Mouse (Mus musculus): ENCODE measurements around the gene Fstl1. TPM values are rescaled to one million over a fixed set of nuclear protein-coding genes. Genes with fewer than 3 reads are reported as not detected.

The Fstl1 gene
- polyA plus RNA-seq, 1 experiment from 2014 or later, result 81.8 TPM

DNA sequence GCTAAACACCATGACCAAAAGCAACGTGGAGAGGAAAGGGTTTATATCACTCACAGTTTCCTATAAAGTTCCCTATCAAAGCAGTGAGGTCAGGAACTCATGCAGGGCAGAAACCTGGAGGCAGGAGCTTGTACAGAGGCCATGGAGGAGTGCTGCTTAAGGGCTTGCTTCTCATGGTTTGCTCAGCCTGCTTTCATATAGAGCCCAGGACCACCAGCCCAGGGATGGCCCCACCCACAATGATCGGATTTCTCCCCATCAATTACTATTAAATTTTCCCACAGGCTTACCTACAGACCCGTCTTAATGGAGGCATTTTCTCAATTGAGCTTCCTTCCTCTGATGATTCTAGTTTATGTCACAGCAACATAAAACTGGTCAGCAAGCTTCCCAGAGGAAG is 60.9 kb downstream of the Fstl1 start:
- ATAC-seq, result no peak
- 75% methylated on average over 3 of the region's 3 CpGs for WGBS

DNA sequence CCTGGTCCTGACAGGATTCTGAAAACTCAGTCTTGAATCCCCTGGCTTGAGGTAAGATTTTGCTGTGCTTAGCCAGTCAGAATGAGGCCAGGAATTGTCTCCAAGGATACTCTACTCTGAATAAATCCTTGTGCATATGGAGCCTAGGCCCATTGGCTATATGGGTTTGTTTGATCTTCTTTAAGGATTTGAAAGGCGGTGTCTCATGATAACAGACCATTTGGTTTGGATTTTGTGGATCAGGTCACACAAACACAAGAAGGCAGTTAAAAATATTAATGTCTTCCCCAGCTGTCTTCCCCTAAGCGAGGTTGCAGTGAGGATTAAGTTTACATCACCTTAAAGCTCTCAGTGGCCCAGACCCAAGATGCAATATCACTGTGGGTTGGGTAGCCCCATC is 65.8 kb downstream of the Fstl1 start:
- Histone ChIP-seq H3K9ac (no peak overlapping the region), H3K27ac (no peak overlapping the region), H3K4me1 (no peaks in the 10 kb centered on the region), H3K9me3 (replicated peaks) (no peaks in the 10 kb centered on the region), H3K4me2 (no peak overlapping the region), H3K27me3 (no peaks in the 10 kb centered on the region), H3K36me3 (ENCODE audit: poor library complexity, severe bottlenecking) (no peaks in the 10 kb centered on the region), H3K4me3 (no peak overlapping the region)
- no peak for ATAC-seq
- 87% methylated on average over 2 of the region's 2 CpGs for WGBS

More for the DNA sequence above, 60.9 kb downstream of the Fstl1 start:
- Histone ChIP-seq H3K4me1 (no peaks in the 10 kb centered on the region), H3K27me3 (no peaks in the 10 kb centered on the region), H3K4me2 (no peak overlapping the region), H3K27ac (no peak overlapping the region), H3K9ac (no peak overlapping the region), H3K36me3 (ENCODE audit: poor library complexity, severe bottlenecking) (peaks cover 19% of the 10 kb centered on the region), H3K9me3 (replicated peaks) (no peaks in the 10 kb centered on the region), H3K4me3 (no peak overlapping the region)

DNA sequence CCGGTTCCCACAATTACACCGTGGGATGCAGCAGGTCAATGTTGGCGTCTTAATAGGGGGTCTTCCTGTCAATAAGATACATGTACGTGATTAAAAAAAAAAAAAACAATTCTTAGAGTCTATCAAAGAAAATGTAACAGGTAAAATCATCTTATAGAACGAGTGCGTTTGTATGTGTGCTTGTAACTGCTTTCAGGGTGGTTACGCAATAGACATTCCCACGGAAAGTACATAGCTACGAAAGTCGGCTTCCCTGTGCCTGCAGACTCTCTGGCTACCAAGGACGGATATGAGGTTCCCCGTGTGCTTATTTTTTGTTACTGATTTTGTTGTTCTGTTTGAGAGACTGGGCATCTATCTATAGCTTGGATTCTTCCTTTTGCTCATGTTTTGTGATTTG is 67.1 kb downstream of the Fstl1 start:
- no peaks in the 10 kb centered on the region for H3K27me3 ChIP-seq
- H3K9me3 ChIP-seq (replicated peaks), result no peaks in the 10 kb centered on the region
- no peak for ATAC-seq
- no peak overlapping the region for H3K9ac ChIP-seq
- 93% methylated on average over 12 of the region's 12 CpGs for WGBS
- H3K4me2 ChIP-seq, result no peak overlapping the region
- no peak overlapping the region for H3K4me3 ChIP-seq
- no peaks in the 10 kb centered on the region for H3K36me3 ChIP-seq (ENCODE audit: poor library complexity, severe bottlenecking)
- H3K4me1 ChIP-seq, result no peaks in the 10 kb centered on the region
- no peak overlapping the region for H3K27ac ChIP-seq

DNA sequence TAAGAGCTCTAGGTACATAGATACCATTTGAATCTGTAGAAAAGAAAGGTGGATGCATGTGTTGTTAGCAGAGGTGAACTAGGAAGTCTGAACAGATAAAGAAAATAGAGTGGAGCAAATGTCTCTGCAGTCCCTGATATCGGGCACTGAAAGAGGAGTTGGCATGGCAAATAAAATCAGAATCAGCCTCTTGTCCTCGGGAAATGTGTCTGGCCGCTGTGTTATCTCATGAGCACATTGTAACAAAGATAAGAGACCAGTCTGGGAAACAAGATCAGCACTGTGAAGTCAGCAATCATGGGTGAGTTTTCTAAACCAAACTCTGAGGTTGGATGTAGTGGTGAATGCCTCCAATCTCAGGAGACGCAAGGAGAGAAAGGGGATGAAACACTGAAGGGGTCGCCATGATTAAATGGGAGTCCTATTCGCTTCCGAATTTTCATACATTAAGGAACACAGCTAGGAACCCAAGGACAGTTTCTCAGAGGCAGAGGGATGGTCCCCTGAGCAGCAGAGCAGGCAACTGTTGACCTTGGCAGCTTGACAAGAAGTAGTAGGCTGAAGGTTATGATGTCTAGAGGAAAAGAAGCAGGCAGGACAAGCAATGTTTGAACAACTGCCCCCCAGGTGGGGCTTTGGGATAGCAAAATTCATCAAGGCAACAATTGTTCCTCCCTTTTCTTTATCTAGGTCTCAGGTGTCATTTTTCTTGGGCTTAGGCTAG is 68.7 kb downstream of the Fstl1 start:
- no peaks in the 10 kb centered on the region for H3K4me1 ChIP-seq

DNA sequence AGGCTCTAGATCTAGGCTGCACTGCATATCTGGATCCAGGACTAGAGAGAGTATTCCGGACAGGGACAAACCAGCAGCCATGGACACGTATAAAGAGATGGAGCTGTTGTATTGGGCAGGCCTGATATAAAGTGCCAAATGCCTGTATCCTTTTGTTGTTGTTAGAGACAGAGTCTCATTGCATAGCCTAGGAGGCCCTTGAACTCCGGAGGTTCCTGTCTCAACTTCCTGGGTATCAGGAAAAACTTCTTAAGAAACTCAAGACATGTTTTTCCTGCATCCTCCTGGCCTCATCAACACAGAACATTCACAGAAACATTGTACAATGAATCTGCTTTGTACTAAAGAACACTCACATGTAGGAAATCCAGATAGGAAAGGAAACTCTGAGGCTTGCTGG is 70.4 kb downstream of the Fstl1 start:
- H3K4me1 ChIP-seq, result no peaks in the 10 kb centered on the region
- no peak for ATAC-seq
- no peaks in the 10 kb centered on the region for H3K9me3 ChIP-seq (replicated peaks)
- no peak overlapping the region for H3K27ac ChIP-seq
- no peaks in the 10 kb centered on the region for H3K36me3 ChIP-seq (ENCODE audit: poor library complexity, severe bottlenecking)
- H3K9ac ChIP-seq, result no peak overlapping the region
- H3K4me2 ChIP-seq, result no peak overlapping the region
- WGBS, result 89% methylated on average over 3 of the region's 3 CpGs
- no peaks in the 10 kb centered on the region for H3K27me3 ChIP-seq
- H3K4me3 ChIP-seq, result no peak overlapping the region

More for the DNA sequence above, 68.7 kb downstream of the Fstl1 start:
- Histone ChIP-seq H3K4me2 (no peak overlapping the region), H3K27me3 (no peaks in the 10 kb centered on the region), H3K4me3 (no peak overlapping the region), H3K27ac (no peak overlapping the region), H3K9me3 (replicated peaks) (no peaks in the 10 kb centered on the region), H3K9ac (no peak overlapping the region), H3K36me3 (ENCODE audit: poor library complexity, severe bottlenecking) (no peaks in the 10 kb centered on the region)
- no peak for ATAC-seq
- WGBS, result 92% methylated on average over 7 of the region's 7 CpGs

DNA sequence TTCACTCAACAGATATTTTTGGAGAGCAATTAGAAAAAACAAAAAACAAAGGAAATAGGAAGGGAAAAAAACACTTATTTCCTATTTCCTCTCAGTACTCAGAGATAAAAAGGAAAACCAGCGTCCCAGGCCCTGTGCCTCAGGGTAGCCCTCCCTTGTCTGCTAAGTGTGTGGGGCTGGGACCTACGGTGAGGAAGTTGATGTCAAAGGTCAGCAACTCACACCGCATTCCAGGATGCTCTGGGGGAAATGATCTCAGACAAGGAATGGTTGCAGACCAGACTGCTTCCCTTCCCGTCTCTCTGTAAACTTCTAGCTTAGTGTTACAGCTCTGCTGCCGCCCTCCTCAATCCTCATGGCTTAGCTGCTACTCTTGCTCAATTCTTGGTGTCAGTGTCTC is 74.7 kb downstream of the Fstl1 start:
- no peaks in the 10 kb centered on the region for H3K9me3 ChIP-seq (replicated peaks)
- 75% methylated on average over 5 of the region's 5 CpGs for WGBS
- H3K27me3 ChIP-seq, result no peaks in the 10 kb centered on the region
- no peak overlapping the region for H3K27ac ChIP-seq
- H3K9ac ChIP-seq, result no peak overlapping the region
- ATAC-seq, result no peak
- H3K36me3 ChIP-seq (ENCODE audit: poor library complexity, severe bottlenecking), result no peaks in the 10 kb centered on the region
- no peaks in the 10 kb centered on the region for H3K4me1 ChIP-seq
- H3K4me2 ChIP-seq, result no peak overlapping the region
- no peak overlapping the region for H3K4me3 ChIP-seq

DNA sequence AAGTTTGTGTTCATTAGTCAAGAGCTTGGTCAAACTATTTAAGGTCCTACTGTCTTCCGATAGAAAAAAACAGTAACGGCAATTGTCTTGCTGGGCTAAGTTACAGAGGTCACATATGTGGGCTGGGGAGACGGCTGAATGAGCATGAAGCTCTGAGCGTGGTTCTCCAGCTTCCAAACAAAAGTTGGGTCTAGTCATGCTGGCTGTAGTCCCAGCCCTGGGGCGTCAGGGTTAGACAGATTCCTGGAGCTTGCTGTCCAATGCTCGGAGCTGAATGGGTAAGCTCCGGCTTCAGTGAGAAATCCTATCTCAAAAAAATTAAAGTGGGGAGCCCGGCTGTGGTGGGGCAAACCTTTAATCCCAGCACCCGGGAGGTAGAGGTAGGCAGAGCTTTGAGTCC is 76.6 kb downstream of the Fstl1 start:
- Histone ChIP-seq H3K36me3 (ENCODE audit: poor library complexity, severe bottlenecking) (no peaks in the 10 kb centered on the region), H3K4me1 (no peaks in the 10 kb centered on the region), H3K27ac (no peak overlapping the region), H3K27me3 (no peaks in the 10 kb centered on the region), H3K4me3 (no peak overlapping the region), H3K4me2 (no peak overlapping the region), H3K9ac (no peak overlapping the region), H3K9me3 (replicated peaks) (no peaks in the 10 kb centered on the region)
- WGBS, result 77% methylated on average over 9 of the region's 9 CpGs
- ATAC-seq, result no peak

DNA sequence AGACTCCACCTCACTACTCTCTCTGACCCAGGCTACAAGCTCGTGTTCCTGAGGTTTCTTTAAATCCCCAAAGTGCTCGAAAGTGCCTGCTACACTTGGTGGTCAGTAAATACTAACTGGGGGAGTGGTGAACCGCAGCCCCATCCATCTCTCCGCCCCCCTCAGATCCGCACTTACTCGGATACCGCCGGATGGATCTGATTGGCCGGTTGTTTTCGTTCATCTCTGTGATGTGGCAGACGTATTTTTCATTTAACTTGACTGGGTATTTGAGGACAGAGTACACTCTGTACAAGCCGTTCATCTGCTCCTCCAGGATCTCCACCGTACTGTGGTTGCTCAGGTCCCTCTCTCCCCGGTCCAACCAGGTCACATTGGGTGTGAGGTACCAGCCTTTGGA is 77.4 kb downstream of the Fstl1 start:
- Histone ChIP-seq H3K4me1 (no peaks in the 10 kb centered on the region), H3K4me3 (no peak overlapping the region), H3K27me3 (no peaks in the 10 kb centered on the region), H3K9ac (no peak overlapping the region), H3K9me3 (replicated peaks) (no peaks in the 10 kb centered on the region), H3K4me2 (no peak overlapping the region), H3K36me3 (ENCODE audit: poor library complexity, severe bottlenecking) (no peaks in the 10 kb centered on the region), H3K27ac (no peak overlapping the region)
- no peak for ATAC-seq
- WGBS, result 75% methylated on average over 14 of the region's 14 CpGs

DNA sequence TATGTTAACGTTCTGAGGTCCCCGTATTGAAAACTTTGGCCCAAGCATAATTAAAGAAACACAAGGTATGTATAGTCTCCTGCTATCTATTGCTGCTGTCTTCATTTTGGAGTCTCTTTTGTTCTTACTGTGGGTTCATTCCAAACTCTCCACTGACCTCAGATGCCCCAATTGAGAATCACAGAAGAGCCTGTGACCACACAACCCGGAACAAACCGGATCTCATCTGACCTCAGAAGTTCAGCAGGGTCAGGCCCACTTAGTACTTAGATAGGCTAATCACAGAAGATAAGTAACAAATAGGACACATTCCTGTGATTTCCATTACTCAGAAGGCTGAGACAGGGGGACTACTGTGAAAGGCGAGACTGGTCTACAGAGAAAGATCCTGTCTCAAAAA is 77.9 kb downstream of the Fstl1 start:
- no peak overlapping the region for H3K27ac ChIP-seq
- no peaks in the 10 kb centered on the region for H3K36me3 ChIP-seq (ENCODE audit: poor library complexity, severe bottlenecking)
- 84% methylated on average over 5 of the region's 5 CpGs for WGBS
- H3K4me3 ChIP-seq, result no peak overlapping the region
- no peak overlapping the region for H3K9ac ChIP-seq
- no peak for ATAC-seq
- H3K4me1 ChIP-seq, result no peaks in the 10 kb centered on the region
- no peaks in the 10 kb centered on the region for H3K27me3 ChIP-seq
- H3K9me3 ChIP-seq (replicated peaks), result no peaks in the 10 kb centered on the region
- H3K4me2 ChIP-seq, result no peak overlapping the region

DNA sequence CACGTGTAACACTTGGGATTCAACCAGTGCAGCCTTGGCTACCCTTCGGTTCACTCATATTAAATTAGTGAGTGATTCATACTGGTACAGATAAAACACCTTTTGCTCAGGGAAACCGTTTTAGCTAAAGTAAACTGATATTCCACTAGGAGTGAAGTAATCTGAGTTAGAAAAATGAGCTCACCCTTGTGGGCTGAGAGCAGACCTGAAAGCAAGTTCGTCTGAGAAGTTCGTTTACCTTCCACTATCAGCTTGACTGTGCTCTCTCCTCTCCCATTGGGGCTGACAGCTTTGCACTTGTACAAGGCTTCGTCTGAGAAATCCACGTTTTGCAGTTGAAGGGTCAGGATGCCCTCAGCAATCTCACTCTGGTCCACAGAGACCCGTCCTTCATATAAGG is 78.9 kb downstream of the Fstl1 start:
- Histone ChIP-seq H3K9ac (no peak overlapping the region), H3K4me1 (no peaks in the 10 kb centered on the region), H3K9me3 (replicated peaks) (no peaks in the 10 kb centered on the region), H3K4me3 (no peak overlapping the region), H3K27me3 (no peaks in the 10 kb centered on the region), H3K36me3 (ENCODE audit: poor library complexity, severe bottlenecking) (no peaks in the 10 kb centered on the region), H3K27ac (no peak overlapping the region), H3K4me2 (no peak overlapping the region)
- ATAC-seq, result no peak
- WGBS, result 86% methylated on average over 8 of the region's 8 CpGs

DNA sequence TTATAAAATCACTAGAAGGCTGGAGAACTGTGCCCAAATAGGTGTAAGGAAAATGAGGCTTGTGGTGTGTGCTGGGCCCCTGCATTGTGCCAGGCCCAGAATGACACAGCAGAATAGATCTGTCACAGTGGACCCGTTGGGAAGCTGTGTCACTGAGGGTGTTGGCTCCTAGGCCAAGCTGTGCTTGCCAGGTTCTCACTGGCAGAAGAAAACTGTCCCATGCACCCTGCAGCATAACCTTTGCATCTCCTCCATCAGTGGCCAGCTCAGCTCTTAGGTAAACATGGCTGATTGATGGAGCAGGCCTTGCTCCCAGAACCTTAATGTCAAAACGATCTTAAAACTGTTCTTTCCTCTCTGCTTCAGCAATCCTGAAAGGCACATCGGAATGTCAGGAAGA is 79.7 kb downstream of the Fstl1 start:
- 87% methylated on average over 3 of the region's 3 CpGs for WGBS
- H3K4me3 ChIP-seq, result no peak overlapping the region
- no peak overlapping the region for H3K9ac ChIP-seq
- no peaks in the 10 kb centered on the region for H3K36me3 ChIP-seq (ENCODE audit: poor library complexity, severe bottlenecking)
- ATAC-seq, result no peak
- no peak overlapping the region for H3K4me2 ChIP-seq
- H3K27me3 ChIP-seq, result no peaks in the 10 kb centered on the region
- no peaks in the 10 kb centered on the region for H3K4me1 ChIP-seq
- no peak overlapping the region for H3K27ac ChIP-seq
- H3K9me3 ChIP-seq (replicated peaks), result no peaks in the 10 kb centered on the region

DNA sequence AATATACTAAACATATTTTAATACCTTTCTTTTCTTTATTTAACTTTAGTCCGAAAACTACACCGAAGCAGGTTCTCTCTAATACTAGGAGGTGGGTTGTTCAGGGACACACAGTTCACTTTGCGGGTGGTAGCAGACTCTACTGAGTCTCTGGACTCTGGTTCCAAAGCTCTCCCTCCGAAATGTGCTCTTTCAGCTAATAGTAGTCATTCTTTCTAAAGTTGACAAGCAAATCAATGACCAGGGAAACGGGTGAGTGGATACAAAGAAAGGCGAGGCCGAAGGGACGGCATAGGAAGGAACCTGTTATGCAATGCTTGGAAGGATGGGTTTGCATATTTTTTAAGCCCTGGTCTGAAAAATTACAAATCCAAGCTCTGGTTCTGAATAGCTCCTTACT is 80.8 kb downstream of the Fstl1 start:
- Histone ChIP-seq H3K4me1 (no peaks in the 10 kb centered on the region), H3K4me2 (no peak overlapping the region), H3K27me3 (no peaks in the 10 kb centered on the region), H3K9me3 (replicated peaks) (no peaks in the 10 kb centered on the region), H3K36me3 (ENCODE audit: poor library complexity, severe bottlenecking) (no peaks in the 10 kb centered on the region), H3K9ac (no peak overlapping the region), H3K4me3 (no peak overlapping the region), H3K27ac (no peak overlapping the region)
- WGBS, result 63% methylated on average over 8 of the region's 8 CpGs
- no peak for ATAC-seq

DNA sequence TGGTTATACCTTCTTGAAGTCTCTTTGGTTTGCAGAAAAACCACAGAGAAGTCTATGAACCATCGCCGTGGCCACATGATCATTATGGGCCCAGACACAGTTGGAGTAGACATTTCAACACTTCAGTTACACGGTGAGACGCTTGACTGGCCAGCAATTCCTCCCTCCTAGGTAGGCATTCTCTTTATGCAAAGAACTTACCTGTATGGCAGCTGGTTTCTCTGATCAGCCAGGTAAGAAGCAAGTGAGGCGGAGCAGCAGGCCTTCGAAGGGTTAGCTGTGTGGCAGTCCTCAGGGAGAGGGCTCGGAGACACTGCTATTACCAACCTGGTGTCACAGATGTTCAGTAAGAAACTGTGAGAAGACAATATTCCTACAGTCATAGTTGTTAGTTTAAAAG is 83.5 kb downstream of the Fstl1 start:
- H3K27ac ChIP-seq, result no peak overlapping the region
- H3K9ac ChIP-seq, result no peak overlapping the region
- no peak for ATAC-seq
- H3K9me3 ChIP-seq (replicated peaks), result no peaks in the 10 kb centered on the region
- H3K36me3 ChIP-seq (ENCODE audit: poor library complexity, severe bottlenecking), result no peaks in the 10 kb centered on the region
- no peaks in the 10 kb centered on the region for H3K4me1 ChIP-seq
- no peaks in the 10 kb centered on the region for H3K27me3 ChIP-seq
- H3K4me3 ChIP-seq, result no peak overlapping the region
- H3K4me2 ChIP-seq, result no peak overlapping the region
- 81% methylated on average over 7 of the region's 7 CpGs for WGBS
